Mouse (Mus musculus) C3H10T1/2 (cell line): Measurements from ENCODE around the gene Armc7. TPM values are rescaled to one million over a fixed set of nuclear protein-coding genes. Genes with fewer than 3 reads are reported as not detected.

ENCODE experiments used
- polyA plus RNA-seq, 2 experiments: library from polyadenylated mRNA; unstranded; fragments of >200 nt; fragmentation: generic; extraction: Trizol; gene quantifications; one replicate each; pipeline ENCODE4 v1.2.1; 2012; ENCODE audit warnings: missing spikeins in 2 of 2

Gene Armc7
- 10 to 100 TPM in 1 of 2 experiments, 1 to 10 TPM in 1; 3.4 to 13.7 TPM for polyA plus RNA-seq

DNA sequence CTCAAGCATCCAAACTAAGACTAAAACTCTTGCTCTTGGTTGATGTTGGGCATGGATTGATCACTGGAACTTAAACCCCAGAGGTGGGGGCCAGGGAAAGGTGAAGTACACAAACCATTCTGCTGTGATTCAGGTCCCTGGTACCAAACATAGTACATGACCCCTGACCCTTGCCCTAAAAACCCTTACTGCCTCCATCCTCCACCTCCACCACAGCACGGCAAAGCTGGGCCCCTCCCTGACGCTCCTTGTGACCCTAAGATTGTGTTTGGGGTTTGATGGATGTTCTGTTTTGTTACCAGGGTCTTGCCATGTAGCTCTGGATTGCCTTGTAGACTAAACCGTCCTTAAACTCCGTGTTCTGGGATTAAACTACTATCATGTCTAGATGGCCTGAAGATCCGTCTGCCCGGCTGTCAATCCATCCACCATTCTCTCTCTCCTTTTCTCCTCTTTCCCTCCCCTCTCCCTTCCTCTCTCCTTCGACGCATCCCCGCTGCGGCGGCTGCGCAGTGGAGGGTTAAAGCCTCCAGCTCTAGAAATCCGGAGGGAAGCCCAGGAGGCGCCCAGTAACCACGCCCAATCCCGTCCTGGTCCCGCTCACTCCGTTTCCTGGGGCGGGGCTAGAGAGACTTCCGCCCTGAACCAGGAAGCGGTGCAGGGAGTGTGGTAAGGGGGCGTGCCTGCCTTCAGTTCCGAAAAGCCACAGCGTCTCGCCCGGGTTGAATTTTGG, at the start of gene Armc7:
TSS of gene Armc7 (plus strand) at position 643 of the 733 bp plus-strand sequence.

DNA sequence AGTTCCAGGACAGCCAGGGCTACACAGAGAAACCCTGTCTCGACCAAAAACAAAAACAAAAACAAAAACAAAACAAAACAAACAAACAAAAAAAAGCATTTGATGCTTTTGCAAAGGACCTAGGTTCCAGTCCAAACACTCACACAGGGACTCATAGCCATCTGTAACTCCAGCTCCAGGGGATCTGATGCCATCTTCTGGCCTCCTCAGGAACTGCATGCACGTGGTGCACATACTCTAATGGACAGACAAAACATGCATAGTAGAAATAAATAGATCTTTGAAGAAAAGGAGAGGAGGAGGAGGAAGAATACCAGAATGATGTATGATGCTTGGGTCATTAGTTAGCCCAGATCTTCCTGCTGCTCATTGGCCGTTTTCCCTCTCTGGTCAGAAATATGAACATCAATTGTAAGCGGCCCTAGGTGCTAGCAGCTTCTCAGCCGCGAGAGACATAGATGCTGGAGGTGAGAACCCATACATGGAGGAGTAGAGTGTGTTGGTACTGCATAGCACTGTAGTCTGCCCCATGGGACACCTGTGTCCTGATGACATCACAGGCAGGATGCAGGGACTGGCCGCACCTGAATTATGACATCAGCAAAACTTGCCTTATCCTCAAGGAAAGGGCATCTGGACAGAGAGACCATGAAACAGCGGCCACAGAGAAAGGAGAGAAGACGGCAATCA, 35.4 kb upstream of the Armc7 start, which contains the start of gene Trim80:
TSS of gene Trim80 (plus strand) at position 640 of the 690 bp plus-strand sequence.

DNA sequence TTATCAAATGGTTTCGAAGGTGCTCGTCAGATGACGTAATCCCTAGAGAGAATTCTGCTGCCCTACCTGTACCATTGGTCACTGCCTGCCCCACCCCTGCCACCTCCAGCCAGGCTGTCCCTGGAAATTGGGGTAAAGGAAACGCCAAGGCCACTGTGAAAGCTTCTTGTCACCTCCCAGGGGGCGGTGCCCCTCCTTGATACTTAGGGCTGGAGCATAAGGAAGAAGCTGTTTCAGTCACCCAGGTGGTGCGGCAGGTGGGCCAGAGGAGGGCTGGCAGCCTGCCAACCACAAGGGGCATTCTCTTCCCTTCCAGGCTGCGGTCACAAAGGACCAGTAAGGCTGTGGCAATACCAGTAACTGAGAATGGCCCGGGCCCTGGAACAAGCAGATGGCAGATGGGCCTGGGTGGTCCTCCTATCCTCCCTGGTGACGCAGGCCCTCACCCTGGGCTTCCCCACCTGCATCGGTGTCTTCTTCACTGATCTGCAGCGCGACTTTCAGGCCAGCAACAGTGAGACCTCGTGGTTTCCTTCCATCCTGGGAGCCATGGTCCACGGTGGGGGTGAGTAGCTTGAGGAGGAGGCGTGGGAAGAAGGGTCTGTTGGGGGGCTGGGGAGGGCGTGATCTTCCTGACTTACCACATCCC, 13.1 kb upstream of the Armc7 start, which contains the start of gene Slc16a5:
TSS of gene Slc16a5 (plus strand) at position 232 of the 649 bp plus-strand sequence.

DNA sequence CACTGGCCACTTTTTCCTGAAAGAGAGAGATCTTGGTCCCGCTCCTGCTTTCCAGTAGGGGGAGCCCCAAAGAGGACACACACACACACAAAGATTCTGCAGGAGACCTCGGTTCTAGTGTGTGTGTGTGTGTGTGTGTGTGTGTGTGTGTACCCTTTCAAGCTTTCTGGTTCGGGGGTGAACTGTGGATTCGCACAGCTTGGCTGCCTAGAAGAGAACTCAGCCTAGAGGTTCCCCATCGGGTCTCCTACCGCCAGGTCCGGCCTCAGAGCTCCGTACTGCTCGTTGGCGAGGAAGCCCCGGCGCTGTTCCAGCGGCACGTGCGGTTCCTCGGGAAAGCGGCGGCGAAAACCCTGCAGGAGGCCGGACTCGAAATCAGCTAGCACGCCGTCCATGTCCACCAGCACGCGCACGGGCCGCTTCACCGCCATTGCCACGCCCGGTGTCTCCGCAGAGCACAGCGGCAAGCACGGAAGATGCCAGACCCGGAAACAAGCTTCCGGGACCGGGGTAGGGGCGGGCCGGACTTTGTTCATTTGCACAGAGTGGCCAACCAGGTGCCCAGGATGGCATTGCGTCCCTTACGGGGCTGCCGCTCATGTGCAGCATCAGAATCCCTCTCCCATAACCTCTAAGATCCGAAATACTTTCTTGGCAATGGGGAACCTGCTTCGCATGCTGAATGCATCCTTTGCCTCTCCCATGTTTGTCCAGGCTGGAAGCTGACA, 16.1 kb downstream of the Armc7 start, which contains the start of gene Nt5c:
TSS of gene Nt5c (minus strand) at position 507 of the 728 bp plus-strand sequence.

DNA sequence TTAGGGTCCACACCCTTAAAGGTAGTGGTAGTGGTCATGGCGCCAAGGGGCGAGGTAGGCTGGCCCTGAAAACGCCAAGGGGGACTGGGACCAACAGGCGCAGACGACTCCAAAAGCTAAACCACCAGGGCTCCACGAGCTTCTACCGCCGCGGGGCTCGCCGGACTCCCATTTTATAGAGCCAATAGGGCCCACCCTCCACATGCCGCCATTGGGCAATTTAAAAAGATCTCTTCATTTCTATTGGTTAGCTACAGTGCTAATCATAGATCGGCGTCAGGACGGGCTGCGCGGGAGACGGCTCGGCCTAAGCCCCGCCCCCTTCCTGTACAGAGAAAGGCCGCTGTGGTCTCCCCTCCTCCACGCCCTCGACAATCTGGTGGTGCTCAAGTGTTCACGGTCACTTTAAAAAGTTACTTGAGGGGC, 38.8 kb downstream of the Armc7 start, which contains the start of gene Jpt1:
TSS of gene Jpt1 (minus strand) at position 150 of the 426 bp plus-strand sequence.

DNA sequence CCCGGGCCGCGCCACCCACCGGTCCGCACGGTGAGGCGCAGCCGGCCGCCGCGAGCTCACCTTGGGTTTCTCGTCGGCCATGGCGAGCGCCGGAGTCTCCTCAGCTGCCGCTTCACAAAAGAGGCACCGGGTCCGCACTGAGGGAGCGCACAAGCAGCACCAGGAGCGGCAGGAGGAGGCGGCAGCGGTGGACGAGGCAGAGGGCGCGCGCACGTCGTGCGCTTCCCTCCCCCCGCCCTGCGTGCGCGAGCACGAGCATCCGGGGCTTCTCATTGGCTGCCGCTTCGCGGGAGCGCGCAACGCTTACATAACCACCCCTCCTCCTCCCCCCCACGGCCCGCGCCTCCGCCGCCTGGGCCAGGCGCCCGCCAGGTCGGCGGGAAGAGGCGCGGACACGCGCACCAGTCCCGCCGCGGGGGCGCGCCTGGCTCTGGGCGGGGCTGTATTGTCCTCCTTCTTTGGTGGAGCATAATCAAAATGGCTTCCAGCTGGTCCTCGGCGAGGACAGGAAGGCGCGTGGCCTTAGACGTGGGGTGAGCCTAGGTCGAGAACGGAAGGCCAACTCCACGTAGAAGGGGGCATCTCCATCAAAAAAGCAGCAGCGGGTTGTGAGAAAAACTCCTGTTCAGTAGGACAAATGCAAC, 60.7 kb downstream of the Armc7 start, which contains the start of gene Sumo2:
TSS of gene Sumo2 (minus strand) at position 239 of the 644 bp plus-strand sequence.

Other genes starting within 250 kb of the Armc7 start
- not detected for gene Grin2c, start 208.4 kb upstream of the Armc7 start, polyA plus RNA-seq
- 10 to 100 TPM; 15.6 to 23.1 TPM for gene Fdxr, start 198.6 kb upstream of the Armc7 start, polyA plus RNA-seq
- under 1 TPM in 1 of 2 experiments, not detected in 1; 0.05 TPM for gene Fads6, start 178.0 kb upstream of the Armc7 start, polyA plus RNA-seq
- under 1 TPM in 1 of 2 experiments, not detected in 1; 0.06 TPM for gene Otop2, start 168.5 kb upstream of the Armc7 start, polyA plus RNA-seq
- under 1 TPM; 0.11 to 0.34 TPM for gene Ush1g, start 153.6 kb upstream of the Armc7 start, polyA plus RNA-seq
- not detected for gene Otop3, start 140.9 kb upstream of the Armc7 start, polyA plus RNA-seq
- gene Hid1, start 107.9 kb upstream of the Armc7 start, polyA plus RNA-seq = 1 to 10 TPM; 1.9 to 7.6 TPM
- 10 to 100 TPM in 1 of 2 experiments, 1 to 10 TPM in 1; 6.5 to 16.4 TPM for gene Cdr2l, start 93.8 kb upstream of the Armc7 start, polyA plus RNA-seq
- 100 to 1,000 TPM; 204 to 411 TPM for gene Mrpl58, start 71.9 kb upstream of the Armc7 start, polyA plus RNA-seq
- 100 to 1,000 TPM; 816 to 966 TPM for gene Atp5h, start 55.7 kb upstream of the Armc7 start, polyA plus RNA-seq
- gene Kctd2, start 55.5 kb upstream of the Armc7 start, polyA plus RNA-seq = 10 to 100 TPM; 24.1 to 58.3 TPM
- gene Trim80, start 35.1 kb upstream of the Armc7 start, polyA plus RNA-seq = not detected
- gene Slc16a5, start 13.2 kb upstream of the Armc7 start, polyA plus RNA-seq = under 1 TPM; 0.12 to 0.76 TPM
- 100 to 1,000 TPM; 130 to 206 TPM for gene Nt5c, start 16.2 kb downstream of the Armc7 start, polyA plus RNA-seq
- gene Jpt1, start 38.7 kb downstream of the Armc7 start, polyA plus RNA-seq = 100 to 1,000 TPM; 321 to 516 TPM
- gene Sumo2, start 60.6 kb downstream of the Armc7 start, polyA plus RNA-seq = 100 to 1,000 TPM; 150 to 340 TPM
- 100 to 1,000 TPM in 1 of 2 experiments, 10 to 100 TPM in 1; 90.3 to 107 TPM for gene Nup85, start 88.8 kb downstream of the Armc7 start, polyA plus RNA-seq
- gene Mrps7, start 128.3 kb downstream of the Armc7 start, polyA plus RNA-seq = 100 to 1,000 TPM in 1 of 2 experiments, 10 to 100 TPM in 1; 71.5 to 141 TPM
- 10 to 100 TPM in 1 of 2 experiments, 1 to 10 TPM in 1; 6.0 to 15.0 TPM for gene Gga3, start 128.4 kb downstream of the Armc7 start, polyA plus RNA-seq
- gene Mif4gd, start 137.3 kb downstream of the Armc7 start, polyA plus RNA-seq = 10 to 100 TPM; 13.3 to 37.6 TPM
- 10 to 100 TPM; 13.5 to 18.8 TPM for gene Slc25a19, start 152.6 kb downstream of the Armc7 start, polyA plus RNA-seq
- 10 to 100 TPM; 26.7 to 56.0 TPM for gene Grb2, start 232.9 kb downstream of the Armc7 start, polyA plus RNA-seq